31 mouse cellular contexts compared by ENCODE assay signal in the genomic region with DNA sequence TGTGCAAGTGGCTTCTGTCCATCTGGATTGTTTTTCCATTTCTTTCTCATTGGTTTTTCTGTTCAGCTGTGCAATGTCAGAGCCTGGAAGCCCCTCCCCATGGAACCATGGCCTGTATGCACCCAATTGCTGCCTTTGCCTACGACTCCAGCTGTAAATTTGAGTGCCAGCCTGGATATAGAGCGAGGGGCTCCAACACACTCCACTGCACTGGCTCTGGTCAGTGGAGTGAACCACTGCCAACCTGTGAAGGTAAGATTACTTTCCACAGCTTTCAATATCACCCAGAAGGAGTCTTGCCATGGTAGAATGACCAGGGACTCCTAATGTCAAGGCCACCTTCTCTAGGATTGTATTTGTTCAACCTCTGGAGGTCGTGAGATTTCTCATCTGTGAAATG. TPM values are rescaled to one million over a fixed set of nuclear protein-coding genes. Genes with fewer than 3 reads are reported as not detected.
"Had no signal": no experiment of that assay in that cellular context is flagged by ENCODE, and none has a peak within 500 bp of the region (broad histone marks: within the 10 kb centered on the region; RNA-seq: fewer than 3 reads in every experiment).

No protein-coding gene starts in this region.

- H3K27ac ChIP-seq: embryonic facial prominence, embryonic 10.5 days; embryonic facial prominence, embryonic 12.5 days; embryonic facial prominence, embryonic 13.5 days; embryonic facial prominence, embryonic 15.5 days; forebrain, embryonic 10.5 days; forebrain, embryonic 12.5 days; forebrain, embryonic 13.5 days; forebrain, embryonic 15.5 days; gastrocnemius, adult 2 months; heart, adult 2 months had no signal

- H3K4me3 ChIP-seq: embryonic facial prominence, embryonic 10.5 days; embryonic facial prominence, embryonic 12.5 days; embryonic facial prominence, embryonic 13.5 days; embryonic facial prominence, embryonic 15.5 days; erythroblast, embryonic 14.5 days; forebrain, embryonic 10.5 days; forebrain, embryonic 12.5 days; forebrain, embryonic 13.5 days; forebrain, embryonic 15.5 days; gastrocnemius, adult 2 months; heart, adult 2 months had no signal

- H3K27me3 ChIP-seq: embryonic facial prominence, embryonic 12.5 days; embryonic facial prominence, embryonic 13.5 days; embryonic facial prominence, embryonic 15.5 days; forebrain, embryonic 12.5 days; forebrain, embryonic 13.5 days; forebrain, embryonic 15.5 days had no signal

- ATAC-seq: forebrain, embryonic 13.5 days; forebrain, embryonic 14.5 days; forebrain, embryonic 15.5 days; forebrain, embryonic 16.5 days; forebrain, postnatal 0 days had no signal

- H3K9me3 ChIP-seq: embryonic facial prominence, embryonic 10.5 days; embryonic facial prominence, embryonic 12.5 days; embryonic facial prominence, embryonic 13.5 days; embryonic facial prominence, embryonic 15.5 days; forebrain, embryonic 12.5 days; forebrain, embryonic 13.5 days; forebrain, embryonic 15.5 days had no signal

- DNase-seq: cerebellum, adult 18-20 months; cerebellum, adult 2 months; cerebellum, adult 8-10 months; cerebellum, adult 9-10 months; cerebellum, adult 9-11 months; cerebellum, postnatal 10 days; cerebellum, postnatal 14 days; cerebellum, postnatal 25 days; cerebellum, postnatal 36 days; embryo, embryonic 11 days; forebrain, postnatal 0 days; gastrocnemius, adult 2 months; gastrocnemius, postnatal 10 days; gastrocnemius, postnatal 14 days; gastrocnemius, postnatal 25 days; gastrocnemius, postnatal 36 days; heart, adult 2 months had no signal

- H3K4me1 ChIP-seq: embryonic facial prominence, embryonic 10.5 days; embryonic facial prominence, embryonic 12.5 days; embryonic facial prominence, embryonic 13.5 days; embryonic facial prominence, embryonic 15.5 days; forebrain, embryonic 10.5 days; forebrain, embryonic 12.5 days; forebrain, embryonic 13.5 days; forebrain, embryonic 15.5 days had no signal

- H3K4me2 ChIP-seq: embryonic facial prominence, embryonic 12.5 days; embryonic facial prominence, embryonic 13.5 days; embryonic facial prominence, embryonic 15.5 days; forebrain, embryonic 12.5 days; forebrain, embryonic 13.5 days; forebrain, embryonic 15.5 days had no signal

- H3K36me3 ChIP-seq: embryonic facial prominence, embryonic 10.5 days; embryonic facial prominence, embryonic 12.5 days; embryonic facial prominence, embryonic 13.5 days; embryonic facial prominence, embryonic 15.5 days; forebrain, embryonic 10.5 days; forebrain, embryonic 12.5 days; forebrain, embryonic 15.5 days had no signal

- H3K9ac ChIP-seq: embryonic facial prominence, embryonic 12.5 days; embryonic facial prominence, embryonic 13.5 days; embryonic facial prominence, embryonic 15.5 days; forebrain, embryonic 12.5 days; forebrain, embryonic 13.5 days; forebrain, embryonic 15.5 days; forebrain, postnatal 0 days had no signal

RNA-seq across cellular contexts. Expression of a gene that starts 14.9 kb away (rescaled TPM):
- total RNA-seq: forebrain, postnatal 0 days had no signal
- polyA plus RNA-seq: cerebellum, adult 2 months; embryonic facial prominence, embryonic 10.5 days; embryonic facial prominence, embryonic 11.5 days; embryonic facial prominence, embryonic 12.5 days; embryonic facial prominence, embryonic 13.5 days; forebrain, embryonic 10.5 days; forebrain, embryonic 11.5 days; forebrain, embryonic 12.5 days; forebrain, embryonic 13.5 days; forebrain, embryonic 14.5 days; forebrain, embryonic 15.5 days; forebrain, embryonic 16.5 days; forebrain, postnatal 0 days; frontal cortex, adult 2 months had no signal
